Mouse (Mus musculus) MEL (cell line): Measurements from ENCODE around the gene Scrt2.

Source experiments
- BHLHE40 ChIP-seq: IDR thresholded peaks from 2 replicates; pipeline ENCODE4 v1.6.1; 2012; ENCODE audit warnings: low read depth, mild to moderate bottlenecking, inconsistent platforms, low read length, improper control_type of control experiment, borderline replicate concordance
- CTCF ChIP-seq, 3 experiments: IDR thresholded peaks in 2 of 3; conservative IDR thresholded peaks in 1 of 3; 2 replicates each; pipeline ENCODE4 v1.5.1; 2011 to 2012; ENCODE audit warnings: low read length in 3 of 3, low read depth in 2 of 3, mild to moderate bottlenecking in 2 of 3, improper control_type of control experiment in 1 of 3, inconsistent platforms in 1 of 3, mixed read lengths in 1 of 3, moderate library complexity in 1 of 3; ENCODE audit not compliant: control insufficient read depth in 1 of 3, insufficient read depth in 1 of 3, poor library complexity in 1 of 3, severe bottlenecking in 1 of 3
- E2F4 ChIP-seq: IDR thresholded peaks from 2 replicates; pipeline ENCODE4 v1.6.1; 2011; ENCODE audit warnings: low read depth, low read length, improper control_type of control experiment, borderline replicate concordance
- EP300 ChIP-seq, 2 experiments: IDR thresholded peaks; 2 replicates each; pipeline ENCODE4 v1.6.1; 2011; ENCODE audit warnings: improper control_type of control experiment in 2 of 2, low read length in 2 of 2, low read depth in 1 of 2, mild to moderate bottlenecking in 1 of 2
- MAX ChIP-seq: IDR thresholded peaks from 2 replicates; pipeline ENCODE4 v1.6.1; 2011; ENCODE audit warnings: low read length, improper control_type of control experiment
- POLR2A ChIP-seq, 2 experiments: IDR thresholded peaks; 2 replicates each; pipeline ENCODE4 v1.6.1; 2011 to 2012; ENCODE audit warnings: low read length in 2 of 2, mild to moderate bottlenecking in 2 of 2, control low read depth in 1 of 2, improper control_type of control experiment in 1 of 2, low read depth in 1 of 2, moderate library complexity in 1 of 2; ENCODE audit not compliant: control insufficient read depth in 1 of 2, insufficient read depth in 1 of 2, poor library complexity in 1 of 2
- POLR2AphosphoS5 ChIP-seq: IDR thresholded peaks from 2 replicates; pipeline ENCODE4 v1.6.1; 2012; ENCODE audit warnings: low read depth, borderline replicate concordance, mild to moderate bottlenecking, inconsistent platforms, low read length, moderate library complexity, mixed read lengths
- TAL1 ChIP-seq: IDR thresholded peaks from 2 replicates; pipeline ENCODE4 v1.6.1; 2012; ENCODE audit warnings: mild to moderate bottlenecking, inconsistent platforms, low read length, moderate library complexity, mixed read lengths
- USF2 ChIP-seq, 2 experiments: IDR thresholded peaks; 2 replicates each; pipeline ENCODE4 v1.6.1; 2011 to 2012; ENCODE audit warnings: improper control_type of control experiment in 2 of 2, low read length in 2 of 2, borderline replicate concordance in 1 of 2, inconsistent platforms in 1 of 2, low read depth in 1 of 2, mild to moderate bottlenecking in 1 of 2; ENCODE audit not compliant: insufficient read depth in 1 of 2
- ZKSCAN1 ChIP-seq: IDR thresholded peaks from 2 replicates; pipeline ENCODE4 v1.6.1; 2012; ENCODE audit warnings: low read depth, mild to moderate bottlenecking, inconsistent platforms, low read length, improper control_type of control experiment, moderate library complexity

DNA sequence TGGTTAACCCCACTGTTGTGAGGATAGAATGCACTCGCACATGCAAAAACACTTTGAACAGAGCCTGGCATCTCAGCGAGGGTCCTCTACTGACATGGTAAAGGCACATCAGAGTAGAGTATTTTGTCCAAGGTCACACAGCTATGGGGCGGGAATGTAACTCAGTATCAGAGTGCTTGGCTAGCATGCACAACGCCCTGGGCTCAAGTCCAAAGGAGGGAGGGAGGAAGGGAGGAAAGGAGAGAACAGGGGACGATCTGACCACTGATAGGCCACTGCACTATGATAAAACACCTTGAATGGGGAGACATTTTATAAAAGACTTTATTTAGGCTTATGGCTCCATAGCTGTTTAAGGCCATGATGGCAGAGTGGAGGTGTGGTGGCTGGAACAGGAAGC is 8.3 kb downstream of the Scrt2 start:
- TF ChIP-seq POLR2A (IDR thresholded peaks at IDR 0.05; ENCODE audit: control insufficient read depth in 1 of 2, insufficient read depth in 1 of 2, low read depth in 1 of 2, low read length in 2 of 2, poor library complexity in 1 of 2) (no peak), POLR2AphosphoS5 (no peak), USF2 (IDR thresholded peaks at IDR 0.05; ENCODE audit: borderline replicate concordance in 1 of 2, insufficient read depth in 1 of 2, low read depth in 1 of 2, low read length in 2 of 2) (no peak), BHLHE40 (no peak), TAL1 (no peak), E2F4 (no peak), MAX (no peak), ZKSCAN1 (no peak), CTCF (IDR thresholded peaks at IDR 0.05 in 2 of 3, conservative IDR thresholded peaks at IDR 0.05 in 1 of 3; ENCODE audit: control insufficient read depth in 1 of 3, insufficient read depth in 1 of 3, low read depth in 2 of 3, low read length in 3 of 3, poor library complexity in 1 of 3, severe bottlenecking in 1 of 3) (no peak), EP300 (IDR thresholded peaks at IDR 0.05; ENCODE audit: low read depth in 1 of 2, low read length in 2 of 2) (no peak)
